ENCODE assay signal across 12 mouse cellular contexts in the genomic region with DNA sequence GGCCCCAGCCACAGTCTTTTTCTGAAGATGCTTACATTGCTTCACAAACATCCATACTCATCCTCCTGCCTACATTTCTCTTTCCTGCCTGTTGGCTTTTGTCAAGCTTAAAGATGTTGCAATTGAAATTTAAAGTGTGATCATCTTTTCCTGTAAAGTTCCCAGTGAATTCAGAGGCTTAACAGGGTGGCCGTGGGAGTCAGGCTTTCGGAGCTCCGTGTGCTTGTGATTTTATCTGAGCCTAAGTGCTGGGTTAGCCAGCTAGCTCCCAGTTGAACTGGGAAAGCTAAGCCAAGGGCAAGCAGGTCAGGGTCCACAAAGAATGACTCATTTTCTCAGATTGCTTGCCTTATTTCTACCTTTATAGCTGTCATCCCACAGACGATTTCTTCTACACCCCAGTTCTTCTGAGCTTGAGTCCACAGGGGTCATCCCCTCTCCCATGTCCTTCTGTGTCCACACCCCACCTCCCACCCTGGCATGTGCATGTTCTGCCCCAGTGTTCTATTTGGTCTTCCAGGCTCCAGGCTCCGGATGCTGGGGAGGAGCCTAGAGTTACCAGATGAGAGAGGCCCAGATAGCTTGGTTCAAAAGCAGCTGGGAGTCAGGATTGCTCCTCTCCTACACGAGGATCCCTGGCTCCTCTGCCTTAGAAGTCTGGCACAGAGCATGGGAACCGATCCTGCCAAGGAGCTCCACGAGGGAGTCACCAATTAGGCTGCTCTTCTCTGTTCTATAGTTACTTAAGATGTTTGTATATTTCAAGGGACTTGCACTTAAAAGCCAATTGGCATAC. TPM values are rescaled to one million over a fixed set of nuclear protein-coding genes. Genes with fewer than 3 reads are reported as not detected.
DNase-seq lines count a peak whose midpoint lies in the region; ATAC-seq and TF ChIP-seq lines count a peak whose summit lies in the region.
"Had no signal": no experiment of that assay in that cellular context is flagged by ENCODE, and none has a peak within 500 bp of the region (broad histone marks: within the 10 kb centered on the region; RNA-seq: fewer than 3 reads in every experiment).

No protein-coding gene starts in this region.

- TF ChIP-seq POLR2A in spleen, adult 2 months (IDR thresholded peaks at IDR 0.05; ENCODE audit: low read depth, low read length) = no peak
- no peak for TF ChIP-seq POLR2A in testis, adult 2 months (IDR thresholded peaks at IDR 0.05; ENCODE audit: control insufficient read depth, low read depth, low read length)

- no peaks in the 10 kb centered on the region for H3K36me3 ChIP-seq in spleen, adult 2 months (ENCODE audit: control insufficient read depth, insufficient read depth, low read length)
- no peaks in the 10 kb centered on the region for H3K36me3 ChIP-seq in heart, embryonic 15.5 days
- no peaks in the 10 kb centered on the region for H3K36me3 ChIP-seq in testis, adult 2 months (ENCODE audit: control insufficient read depth, insufficient read depth, low read length)
- no peaks in the 10 kb centered on the region for H3K36me3 ChIP-seq in hindbrain, embryonic 12.5 days
- H3K36me3 ChIP-seq: G1E; hindbrain, embryonic 15.5 days had no signal

- no peak for TF ChIP-seq CTCF in spleen, adult 2 months (IDR thresholded peaks at IDR 0.05; ENCODE audit: extremely low read depth, insufficient read depth, insufficient read length, insufficient replicate concordance)
- TF ChIP-seq CTCF in testis, adult 2 months (IDR thresholded peaks at IDR 0.05; ENCODE audit: control insufficient read depth, insufficient read depth, insufficient replicate concordance, low read depth, low read length) = no peak

- H3K9ac ChIP-seq in heart, embryonic 15.5 days = no peak overlapping the region
- no peak overlapping the region for H3K9ac ChIP-seq in hindbrain, embryonic 12.5 days
- H3K9ac ChIP-seq: hindbrain, embryonic 15.5 days had no signal

- no peaks in the 10 kb centered on the region for H3K9me3 ChIP-seq in heart, embryonic 15.5 days (replicated peaks)
- H3K9me3 ChIP-seq in hindbrain, embryonic 12.5 days (replicated peaks) = no peaks in the 10 kb centered on the region
- H3K9me3 ChIP-seq: G1E; hindbrain, embryonic 15.5 days had no signal

- peak; percentile 38 for DNase-seq in gastrocnemius, postnatal 14 days
- DNase-seq in gastrocnemius, adult 18-20 months (ENCODE audit: low spot score) = no peak
- no peak for DNase-seq in spleen, adult 2 months (ENCODE audit: low read depth in 1 of 2, low spot score in 2 of 2)
- DNase-seq in spleen, postnatal 10 days (ENCODE audit: low spot score in 2 of 2) = no peak
- DNase-seq: lung, postnatal 36 days; right cerebral cortex, postnatal 25 days had no signal

- H3K27ac ChIP-seq in spleen, adult 2 months (ENCODE audit: insufficient read depth, low read length) = peak overlapping the region; percentile 16; the same call in 1 of the 2 replicates
- H3K27ac ChIP-seq in heart, embryonic 15.5 days = peak overlapping the region; percentile 33
- peak overlapping the region; percentile 74; the same call in 1 of the 2 replicates for H3K27ac ChIP-seq in testis, adult 2 months (ENCODE audit: control insufficient read depth, insufficient read depth, low read depth, low read length)
- no peak overlapping the region for H3K27ac ChIP-seq in hindbrain, embryonic 12.5 days
- H3K27ac ChIP-seq: hindbrain, embryonic 15.5 days had no signal

- H3K4me3 ChIP-seq in spleen, adult 2 months (ENCODE audit: extremely low read depth, insufficient read depth, insufficient read length) = no peak overlapping the region
- no peak overlapping the region for H3K4me3 ChIP-seq in heart, embryonic 15.5 days
- H3K4me3 ChIP-seq in testis, adult 2 months (ENCODE audit: control insufficient read depth, low read depth, low read length) = no peak overlapping the region
- no peak overlapping the region for H3K4me3 ChIP-seq in hindbrain, embryonic 12.5 days
- H3K4me3 ChIP-seq: hindbrain, embryonic 15.5 days had no signal

- no peaks in the 10 kb centered on the region for H3K27me3 ChIP-seq in spleen, adult 2 months (ENCODE audit: control insufficient read depth, insufficient read depth, low read length)
- no peaks in the 10 kb centered on the region for H3K27me3 ChIP-seq in heart, embryonic 15.5 days
- no peaks in the 10 kb centered on the region for H3K27me3 ChIP-seq in testis, adult 2 months (ENCODE audit: control insufficient read depth, insufficient read depth, low read length)
- no peaks in the 10 kb centered on the region for H3K27me3 ChIP-seq in hindbrain, embryonic 12.5 days
- H3K27me3 ChIP-seq: hindbrain, embryonic 15.5 days had no signal

- peaks cover 22% of the 10 kb centered on the region for H3K4me1 ChIP-seq in spleen, adult 2 months (ENCODE audit: control insufficient read depth, insufficient read depth, insufficient read length)
- peaks cover 20% of the 10 kb centered on the region for H3K4me1 ChIP-seq in heart, embryonic 15.5 days (replicated peaks)
- H3K4me1 ChIP-seq in testis, adult 2 months (ENCODE audit: control insufficient read depth, insufficient read depth, low read length) = peaks cover 3% of the 10 kb centered on the region
- no peaks in the 10 kb centered on the region for H3K4me1 ChIP-seq in hindbrain, embryonic 12.5 days
- H3K4me1 ChIP-seq: hindbrain, embryonic 15.5 days had no signal

- intact Hi-C loops in gastrocnemius, postnatal 14 days (cut with DNase I; ENCODE audit: low total_unique reads) = no loop called here

- no peak overlapping the region for H3K4me2 ChIP-seq in heart, embryonic 15.5 days
- no peak overlapping the region for H3K4me2 ChIP-seq in hindbrain, embryonic 12.5 days (replicated peaks)
- H3K4me2 ChIP-seq: hindbrain, embryonic 15.5 days had no signal

- no peak for ATAC-seq in heart, embryonic 15.5 days (replicated peaks; ENCODE audit: insufficient number of reproducible peaks, insufficient read depth, low FRiP score, low read depth)
- ATAC-seq in hindbrain, embryonic 12.5 days (ENCODE audit: low FRiP score) = no peak
- no peak for ATAC-seq in erythroblast, adult 5-6 weeks (replicated peaks; ENCODE audit: low FRiP score, poor library complexity, severe bottlenecking)

- 81% methylated on average over 8 of the region's 8 CpGs for WGBS in spleen, adult 2 months
- WGBS in heart, embryonic 15.5 days = 41% methylated on average over 8 of the region's 8 CpGs
- WGBS in hindbrain, embryonic 12.5 days = 72% methylated on average over 8 of the region's 8 CpGs

RNA-seq across cellular contexts. Expression of a gene that starts 42.1 kb away (rescaled TPM):
- 10 to 100 TPM; 10.9 to 12.1 TPM for total RNA-seq in gastrocnemius, postnatal 14 days (2021)
- 1 to 10 TPM; 6.6 to 7.9 TPM for total RNA-seq in gastrocnemius, adult 18-20 months (2021)
- 39.4 and 39.7 TPM in 2 replicates for polyA plus RNA-seq in spleen, adult 2 months (2012; rRNA removed)
- polyA plus RNA-seq in heart, embryonic 15.5 days (2015; fragmentation: Nextera tagmentation; extraction: Ambion mirVana) = 16.4 and 22.9 TPM in 2 replicates
- polyA plus RNA-seq in testis, adult 2 months (2012; rRNA removed) = 4.8 and 6.6 TPM in 2 replicates
- polyA plus RNA-seq in hindbrain, embryonic 12.5 days (2016; fragmentation: Nextera tagmentation; extraction: Ambion mirVana) = 15.9 and 16.8 TPM in 2 replicates
- total RNA-seq in erythroblast, adult 5-6 weeks (2015; ENCODE audit: low replicate concordance) = 3.7 and 5.6 TPM in 2 replicates
- 2.2 and 4.8 TPM in 2 replicates for total RNA-seq in erythroblast, adult 5-6 weeks (2017; ENCODE audit: low replicate concordance)
- polyA plus RNA-seq: G1E had no signal
